Mouse (Mus musculus) spleen, embryonic (tissue): Measurements from ENCODE around the gene Setd1a.
"Not testable (repeated sequence)": the region's sequence is repeated elsewhere in the genome, so short reads cannot be mapped to it uniquely, and the experiment has no call there.

Source experiments
- CTCF ChIA-PET: fragments of 350-600 bp; sonication (Branson Sonifier 250); formaldehyde crosslinking; loops from one replicate; lab custom pipeline; 2022; lab: Charles Lee

Setd1a gene

GRCm38 (mm10) chr7:127824176-127824871 lies 47.9 kb downstream of the Setd1a start, which contains the start of the genes Stx4a and Stx1b:
TSS of gene Stx4a (plus strand) at chr7:127824294.
TSS of gene Stx1b (minus strand) at chr7:127824549.
- CTCF ChIA-PET, result no interaction called here

- CTCF ChIA-PET, result no interaction called here
Observed at GRCm38 (mm10) chr7:127835550-127835949, 59.1 kb downstream of the Setd1a start.

GRCm38 (mm10) chr7:127837473-127837872 lies 61.0 kb downstream of the Setd1a start:
- CTCF ChIA-PET, result no interaction called here

- CTCF ChIA-PET, result not testable (repeated sequence)
Observed at GRCm38 (mm10) chr7:127837878-127838277, 61.4 kb downstream of the Setd1a start.

GRCm38 (mm10) chr7:127840031-127840430 lies 63.6 kb downstream of the Setd1a start:
- CTCF ChIA-PET, result interaction anchor here (0.7 kb wide), 1 partner anchor 39 kb away, joined by 8 read pairs; the partner anchor contains the start of gene Hsd3b7

GRCm38 (mm10) chr7:127840886-127841285 lies 64.4 kb downstream of the Setd1a start:
- CTCF ChIA-PET, result interaction anchor here (0.5 to 0.6 kb wide), 2 partner anchors 21 to 221 kb away, joined by 3 to 13 read pairs; no protein-coding TSS in a partner anchor

- CTCF ChIA-PET, result no interaction called here
Observed at GRCm38 (mm10) chr7:127841340-127842000, 65.0 kb downstream of the Setd1a start.

GRCm38 (mm10) chr7:127842001-127842718 lies 65.7 kb downstream of the Setd1a start:
- CTCF ChIA-PET, result no interaction called here
